Mouse (Mus musculus) liver, embryonic 11.5 days (tissue): ENCODE data around the gene Tns3. TPM values are rescaled to one million over a fixed set of nuclear protein-coding genes. Genes with fewer than 3 reads are reported as not detected.
A peak's percentile ranks its signal among the peaks of the same experiment; 100 is the strongest.

ENCODE experiments used
- ATAC-seq: fragments of 200-750 bp; cut with Nextera tagmentation; replicated peaks from 2 replicates; pipeline ENCODE4 v1.8.0; 2017; ENCODE audit warnings: moderate number of reproducible peaks, mild to moderate bottlenecking, moderate TSS enrichment, moderate library complexity; ENCODE audit not compliant: low FRiP score
- DNase-seq: peaks from one replicate; pipeline ENCODE4 v3.0.0-alpha.2; 2017; ENCODE audit warnings: low spot score
- H3K27ac ChIP-seq: fragments of 300-500 bp; sonication (generic); 2 replicates; pipeline ENCODE4 v1.5.1; 2014; ENCODE audit warnings: mild to moderate bottlenecking, low read depth, low read length, control low read depth
- H3K27me3 ChIP-seq: fragments of 300-500 bp; sonication (generic); replicated peaks from 2 replicates; pipeline ENCODE4 v1.6.1; 2014; ENCODE audit warnings: low read length, mixed read lengths; ENCODE audit not compliant: control insufficient read depth, insufficient read depth
- H3K36me3 ChIP-seq: fragments of 300-500 bp; sonication (generic); 2 replicates; pipeline ENCODE4 v1.6.1; 2014; ENCODE audit warnings: mild to moderate bottlenecking, low read length, moderate library complexity, mixed read lengths; ENCODE audit not compliant: control insufficient read depth, insufficient read depth
- H3K4me1 ChIP-seq: fragments of 300-500 bp; sonication (generic); replicated peaks from 2 replicates; pipeline ENCODE4 v1.6.1; 2014; ENCODE audit warnings: low read length, mixed read lengths; ENCODE audit not compliant: control insufficient read depth, insufficient read depth
- H3K4me2 ChIP-seq: fragments of 300-500 bp; sonication (generic); 2 replicates; pipeline ENCODE4 v1.6.1; 2014; ENCODE audit warnings: mild to moderate bottlenecking, control low read depth, moderate library complexity
- H3K4me3 ChIP-seq: fragments of 300-500 bp; sonication (generic); 2 replicates; pipeline ENCODE4 v1.5.1; 2014; ENCODE audit warnings: low read depth, low read length, control low read depth
- H3K9ac ChIP-seq: fragments of 300-500 bp; sonication (generic); 2 replicates; pipeline ENCODE4 v1.6.1; 2014; ENCODE audit warnings: low read depth, low read length, control low read depth
- H3K9me3 ChIP-seq: fragments of 300-500 bp; sonication (generic); 2 replicates; pipeline ENCODE4 v1.6.1; 2016; ENCODE audit warnings: low read length, inconsistent platforms, mixed read lengths; ENCODE audit not compliant: control insufficient read depth
- WGBS: fragments of 180-500 bp; shearing (Covaris S2); extraction: QIAGEN DNeasy Blood & Tissue Kit; methylation state at CpG from one replicate; pipeline ENCODE4 v1.1.7; 2014; 5-methylcytosine and 5-hydroxymethylcytosine counted together
- polyA plus RNA-seq: library from polyadenylated mRNA; unstranded; fragments of >200 nt; fragmentation: Nextera tagmentation; extraction: Ambion mirVana; gene quantifications from 2 replicates; pipeline ENCODE4 v1.2.1, GENCODE M21; 2014

Tns3 gene
- polyA plus RNA-seq, 1 experiment from 2014 or later, result 9.8 TPM

DNA sequence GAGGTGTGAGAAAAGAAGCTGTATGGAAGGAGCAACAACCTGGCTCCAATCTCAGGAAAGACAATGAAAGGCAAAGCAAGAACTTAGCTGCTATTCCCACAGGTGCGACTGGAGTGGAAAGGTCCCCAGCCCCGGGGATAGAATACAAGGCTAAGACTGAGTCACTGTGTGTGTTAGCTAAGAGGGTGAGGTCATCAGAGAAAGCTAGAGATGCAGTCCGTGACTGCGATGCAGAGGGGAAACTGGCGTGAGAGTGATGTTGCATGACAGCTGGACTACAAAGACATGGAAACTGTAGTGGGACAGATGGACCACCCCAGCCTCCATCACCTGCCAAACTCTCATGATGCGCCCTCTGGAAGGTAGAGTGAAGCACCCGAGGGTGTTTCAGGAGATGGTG lies 154.7 kb downstream of the Tns3 start:
- DNase-seq (no peak), ATAC-seq (no peak)
- no peak overlapping the region for H3K9ac ChIP-seq
- no peaks in the 10 kb centered on the region for H3K9me3 ChIP-seq
- no peaks in the 10 kb centered on the region for H3K4me1 ChIP-seq
- H3K36me3 ChIP-seq, result no peaks in the 10 kb centered on the region
- H3K27ac ChIP-seq, result no peak overlapping the region
- no peak overlapping the region for H3K4me3 ChIP-seq
- no peak overlapping the region for H3K4me2 ChIP-seq
- 77% methylated on average over 7 of the region's 7 CpGs for WGBS
- H3K27me3 ChIP-seq, result no peaks in the 10 kb centered on the region

GRCm38 (mm10) chr11:8503735-8504134 lies 160.6 kb downstream of the Tns3 start:
- DNase-seq (peak; percentile 36), ATAC-seq (peak; percentile 53)
- no peak overlapping the region for H3K9ac ChIP-seq
- no peaks in the 10 kb centered on the region; the same call in 1 of the 2 replicates for H3K4me1 ChIP-seq
- H3K36me3 ChIP-seq, result no peaks in the 10 kb centered on the region
- H3K27ac ChIP-seq, result no peak overlapping the region; the same call in 1 of the 2 replicates
- no peaks in the 10 kb centered on the region for H3K27me3 ChIP-seq
- no peaks in the 10 kb centered on the region for H3K9me3 ChIP-seq
- no peak overlapping the region for H3K4me3 ChIP-seq
- WGBS, result 47% methylated on average over 11 of the region's 11 CpGs
- H3K4me2 ChIP-seq, result peak overlapping the region; percentile 13

GRCm38 (mm10) chr11:8500855-8501254 lies 163.5 kb downstream of the Tns3 start:
- 76% methylated on average over 6 of the region's 6 CpGs for WGBS
- no peak for ATAC-seq
- H3K36me3 ChIP-seq, result no peaks in the 10 kb centered on the region
- H3K9ac ChIP-seq, result no peak overlapping the region
- H3K27ac ChIP-seq, result no peak overlapping the region
- no peaks in the 10 kb centered on the region for H3K9me3 ChIP-seq
- H3K27me3 ChIP-seq, result no peaks in the 10 kb centered on the region
- H3K4me2 ChIP-seq, result no peak overlapping the region
- H3K4me3 ChIP-seq, result no peak overlapping the region
- no peak for DNase-seq
- H3K4me1 ChIP-seq, result no peaks in the 10 kb centered on the region; the same call in 1 of the 2 replicates

GRCm38 (mm10) chr11:8497136-8497535 lies 167.2 kb downstream of the Tns3 start:
- H3K4me3 ChIP-seq, result no peak overlapping the region
- H3K27me3 ChIP-seq, result no peaks in the 10 kb centered on the region
- H3K27ac ChIP-seq, result no peak overlapping the region
- ATAC-seq, result no peak
- H3K9ac ChIP-seq, result no peak overlapping the region
- H3K36me3 ChIP-seq, result peaks cover 7% of the 10 kb centered on the region; the same call in 1 of the 2 replicates
- no peak for DNase-seq
- H3K4me2 ChIP-seq, result no peak overlapping the region
- WGBS, result 74% methylated on average over 6 of the region's 6 CpGs
- no peaks in the 10 kb centered on the region for H3K4me1 ChIP-seq
- H3K9me3 ChIP-seq, result no peaks in the 10 kb centered on the region

GRCm38 (mm10) chr11:8496686-8497085 lies 167.6 kb downstream of the Tns3 start:
- H3K9me3 ChIP-seq, result no peaks in the 10 kb centered on the region
- H3K4me2 ChIP-seq, result no peak overlapping the region
- no peak for DNase-seq
- H3K9ac ChIP-seq, result no peak overlapping the region
- no peak for ATAC-seq
- WGBS, result 64% methylated on average over 5 of the region's 5 CpGs
- no peak overlapping the region for H3K27ac ChIP-seq
- H3K4me3 ChIP-seq, result no peak overlapping the region
- no peaks in the 10 kb centered on the region for H3K27me3 ChIP-seq
- H3K4me1 ChIP-seq, result no peaks in the 10 kb centered on the region
- H3K36me3 ChIP-seq, result peaks cover 11% of the 10 kb centered on the region; the same call in 1 of the 2 replicates

GRCm38 (mm10) chr11:8495801-8496200 lies 168.5 kb downstream of the Tns3 start:
- no peaks in the 10 kb centered on the region for H3K4me1 ChIP-seq
- H3K9me3 ChIP-seq, result no peaks in the 10 kb centered on the region
- H3K27ac ChIP-seq, result no peak overlapping the region
- H3K4me3 ChIP-seq, result no peak overlapping the region
- H3K27me3 ChIP-seq, result no peaks in the 10 kb centered on the region
- H3K9ac ChIP-seq, result no peak overlapping the region
- H3K4me2 ChIP-seq, result no peak overlapping the region
- ATAC-seq (no peak), DNase-seq (no peak)
- 86% methylated on average over 7 of the region's 7 CpGs for WGBS
- H3K36me3 ChIP-seq, result peaks cover 11% of the 10 kb centered on the region; the same call in 1 of the 2 replicates

GRCm38 (mm10) chr11:8495036-8495435 lies 169.3 kb downstream of the Tns3 start:
- H3K4me3 ChIP-seq, result no peak overlapping the region
- no peak overlapping the region for H3K9ac ChIP-seq
- WGBS, result 90% methylated on average over 8 of the region's 8 CpGs
- no peaks in the 10 kb centered on the region for H3K9me3 ChIP-seq
- no peak overlapping the region for H3K4me2 ChIP-seq
- ATAC-seq (no peak), DNase-seq (no peak)
- no peak overlapping the region for H3K27ac ChIP-seq
- peaks cover 11% of the 10 kb centered on the region; the same call in 1 of the 2 replicates for H3K36me3 ChIP-seq
- H3K27me3 ChIP-seq, result no peaks in the 10 kb centered on the region
- H3K4me1 ChIP-seq, result no peaks in the 10 kb centered on the region

GRCm38 (mm10) chr11:8493931-8494490 lies 170.3 kb downstream of the Tns3 start:
- Histone ChIP-seq H3K4me3 (no peak overlapping the region), H3K27me3 (no peaks in the 10 kb centered on the region), H3K4me2 (no peak overlapping the region), H3K9me3 (no peaks in the 10 kb centered on the region), H3K9ac (no peak overlapping the region), H3K4me1 (no peaks in the 10 kb centered on the region), H3K27ac (no peak overlapping the region), H3K36me3 (peaks cover 11% of the 10 kb centered on the region; the same call in 1 of the 2 replicates)
- WGBS, result 72% methylated on average over 8 of the region's 8 CpGs
- DNase-seq (no peak), ATAC-seq (no peak)

- Histone ChIP-seq H3K36me3 (peaks cover 11% of the 10 kb centered on the region; the same call in 1 of the 2 replicates), H3K4me2 (no peak overlapping the region), H3K4me3 (no peak overlapping the region), H3K9me3 (no peaks in the 10 kb centered on the region), H3K9ac (no peak overlapping the region), H3K27me3 (no peaks in the 10 kb centered on the region), H3K27ac (no peak overlapping the region), H3K4me1 (no peaks in the 10 kb centered on the region)
- 88% methylated on average over 10 of the region's 10 CpGs for WGBS
- DNase-seq, result no peak
- no peak; the same call in 1 of the 2 replicates for ATAC-seq
Observed at GRCm38 (mm10) chr11:8492332-8492731, 172.0 kb downstream of the Tns3 start.
